Mouse (Mus musculus) liver, embryonic 14.5 days (tissue): ENCODE data around the gene Pan2.

ENCODE experiments used
- CTCF ChIP-seq: IDR thresholded peaks from 2 replicates; pipeline ENCODE4 v1.5.1; 2016; ENCODE audit warnings: antibody characterized with exemption, low read depth, control low read depth
- EP300 ChIP-seq: IDR thresholded peaks from 2 replicates; pipeline ENCODE4 v1.6.1; 2016; ENCODE audit warnings: antibody characterized with exemption, low read depth

- TF ChIP-seq CTCF, result no peak
- TF ChIP-seq EP300, result no peak
These were observed 4.4 kb upstream of the Pan2 start, which contains the start of gene Il23a for GRCm38 (mm10) chr10:128298702-128299171.
